Comparison of ENCODE assay signal across 22 mouse cellular contexts in the genomic region with DNA sequence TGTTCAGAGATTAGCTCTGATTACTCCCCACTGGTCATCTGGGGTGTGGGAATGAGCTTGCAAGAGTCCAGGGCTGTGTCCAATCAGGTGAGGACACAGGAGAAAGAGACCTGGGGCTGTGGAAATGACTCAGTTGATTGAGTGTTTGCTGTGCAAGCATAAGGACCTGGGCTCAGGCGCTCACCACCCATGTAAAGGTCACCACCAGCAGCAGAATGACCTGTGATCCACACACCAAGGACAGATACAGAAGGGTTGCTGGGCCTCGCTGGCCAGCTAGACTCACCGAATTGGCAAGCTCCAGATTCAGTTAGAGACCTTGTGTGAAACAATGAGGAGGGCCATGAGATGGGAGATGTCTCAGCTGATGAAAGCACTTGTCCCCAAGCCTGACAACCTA.
"Had no signal": no experiment of that assay in that cellular context is flagged by ENCODE, and none has a peak within 500 bp of the region (broad histone marks: within the 10 kb centered on the region; RNA-seq: fewer than 3 reads in every experiment).

No protein-coding gene starts in this region.

- H3K9me3 ChIP-seq: limb, embryonic 12.5 days; limb, embryonic 15.5 days; midbrain, embryonic 12.5 days; midbrain, embryonic 15.5 days; neural tube, embryonic 12.5 days; neural tube, embryonic 15.5 days; stomach, embryonic 15.5 days had no signal

- ATAC-seq: intestine, postnatal 0 days; liver, postnatal 0 days; lung, postnatal 0 days; midbrain, embryonic 15.5 days had no signal

- H3K27ac ChIP-seq: left cerebral cortex, adult 2 months; limb, embryonic 12.5 days; limb, embryonic 15.5 days; liver, embryonic 14.5 days; macrophage; midbrain, embryonic 12.5 days; midbrain, embryonic 15.5 days; neural tube, embryonic 12.5 days; neural tube, embryonic 15.5 days; stomach, embryonic 15.5 days had no signal

- H3K4me1 ChIP-seq: limb, embryonic 12.5 days; midbrain, embryonic 12.5 days; midbrain, embryonic 15.5 days; neural tube, embryonic 12.5 days; stomach, embryonic 15.5 days had no signal

- H3K27me3 ChIP-seq: limb, embryonic 12.5 days; limb, embryonic 15.5 days; midbrain, embryonic 12.5 days; midbrain, embryonic 15.5 days; neural tube, embryonic 12.5 days; neural tube, embryonic 15.5 days; stomach, embryonic 15.5 days had no signal

- DNase-seq: layer of hippocampus, postnatal 36 days; left cerebral cortex, postnatal 4 days; liver, postnatal 0 days; lung, embryonic 14.5 days; right cerebral cortex, adult 18-20 months; right cerebral cortex, postnatal 14 days; right cerebral cortex, postnatal 4 days; thymus, adult 18-20 months; thymus, postnatal 36 days had no signal

- H3K4me3 ChIP-seq: left cerebral cortex, adult 2 months; limb, embryonic 12.5 days; limb, embryonic 15.5 days; midbrain, embryonic 12.5 days; midbrain, embryonic 15.5 days; neural tube, embryonic 12.5 days; neural tube, embryonic 15.5 days; stomach, embryonic 15.5 days had no signal

- H3K4me2 ChIP-seq: limb, embryonic 12.5 days; limb, embryonic 15.5 days; liver, embryonic 11.5 days; lung, embryonic 14.5 days; midbrain, embryonic 12.5 days; midbrain, embryonic 15.5 days; neural tube, embryonic 12.5 days; neural tube, embryonic 15.5 days; stomach, embryonic 15.5 days had no signal

- H3K36me3 ChIP-seq: limb, embryonic 12.5 days; limb, embryonic 15.5 days; midbrain, embryonic 12.5 days; midbrain, embryonic 15.5 days; neural tube, embryonic 12.5 days; neural tube, embryonic 15.5 days; stomach, embryonic 15.5 days had no signal

- H3K9ac ChIP-seq: limb, embryonic 12.5 days; limb, embryonic 15.5 days; liver, embryonic 14.5 days; liver, postnatal 0 days; lung, embryonic 14.5 days; midbrain, embryonic 12.5 days; midbrain, embryonic 15.5 days; neural tube, embryonic 12.5 days; neural tube, embryonic 15.5 days; stomach, embryonic 15.5 days had no signal
